Mouse (Mus musculus): ENCODE data around the gene Rps10. TPM values are rescaled to one million over a fixed set of nuclear protein-coding genes. Genes with fewer than 3 reads are reported as not detected.
A peak's percentile ranks its signal among the peaks of the same experiment; 100 is the strongest.

Gene Rps10
- polyA plus RNA-seq (2012; rRNA removed) = 1,098 and 1,286 TPM in 2 replicates

GRCm38 (mm10) chr17:27636132-27637020, at the start of gene Rps10:
TSS of gene Rps10 (minus strand) at chr17:27636669.
- no peak for TF ChIP-seq POLR2A (IDR thresholded peaks at IDR 0.05; ENCODE audit: borderline replicate concordance, extremely low read depth, insufficient read depth, insufficient read length, poor library complexity, severe bottlenecking)
- no peak for TF ChIP-seq CTCF (IDR thresholded peaks at IDR 0.05; ENCODE audit: borderline replicate concordance, extremely low read depth, insufficient read depth, insufficient read length)
- peak; percentile 20 for DNase-seq (ENCODE audit: low read depth)

GRCm38 (mm10) chr17:27685550-27685913, 49.1 kb upstream of the Rps10 start:
- DNase-seq (ENCODE audit: low read depth) = no peak
- TF ChIP-seq POLR2A (IDR thresholded peaks at IDR 0.05; ENCODE audit: borderline replicate concordance, extremely low read depth, insufficient read depth, insufficient read length, poor library complexity, severe bottlenecking) (no peak), CTCF (IDR thresholded peaks at IDR 0.05; ENCODE audit: borderline replicate concordance, extremely low read depth, insufficient read depth, insufficient read length) (no peak)

GRCm38 (mm10) chr17:27684886-27685549, 48.5 kb upstream of the Rps10 start:
- peak; percentile 68 for TF ChIP-seq CTCF (IDR thresholded peaks at IDR 0.05; ENCODE audit: borderline replicate concordance, extremely low read depth, insufficient read depth, insufficient read length)
- 0 out of 2 replicates have a peak, but pooled peaks have one; percentile 29 for TF ChIP-seq POLR2A (IDR thresholded peaks at IDR 0.05; ENCODE audit: borderline replicate concordance, extremely low read depth, insufficient read depth, insufficient read length, poor library complexity, severe bottlenecking)
- peak; percentile 93 for DNase-seq (ENCODE audit: low read depth)

GRCm38 (mm10) chr17:27678924-27679813, 42.7 kb upstream of the Rps10 start:
- TF ChIP-seq POLR2A (IDR thresholded peaks at IDR 0.05; ENCODE audit: borderline replicate concordance, extremely low read depth, insufficient read depth, insufficient read length, poor library complexity, severe bottlenecking) (no peak), CTCF (IDR thresholded peaks at IDR 0.05; ENCODE audit: borderline replicate concordance, extremely low read depth, insufficient read depth, insufficient read length) (no peak)
- peak; percentile 95 for DNase-seq (ENCODE audit: low read depth)

GRCm38 (mm10) chr17:27677756-27678155, 41.3 kb upstream of the Rps10 start:
- no peak for TF ChIP-seq POLR2A (IDR thresholded peaks at IDR 0.05; ENCODE audit: borderline replicate concordance, extremely low read depth, insufficient read depth, insufficient read length, poor library complexity, severe bottlenecking)
- no peak for TF ChIP-seq CTCF (IDR thresholded peaks at IDR 0.05; ENCODE audit: borderline replicate concordance, extremely low read depth, insufficient read depth, insufficient read length)
- no peak for DNase-seq (ENCODE audit: low read depth)

GRCm38 (mm10) chr17:27676270-27676669, 39.8 kb upstream of the Rps10 start:
- TF ChIP-seq POLR2A (IDR thresholded peaks at IDR 0.05; ENCODE audit: borderline replicate concordance, extremely low read depth, insufficient read depth, insufficient read length, poor library complexity, severe bottlenecking) = no peak
- TF ChIP-seq CTCF (IDR thresholded peaks at IDR 0.05; ENCODE audit: borderline replicate concordance, extremely low read depth, insufficient read depth, insufficient read length) = no peak
- DNase-seq (ENCODE audit: low read depth) = peak; percentile 49

- TF ChIP-seq CTCF (IDR thresholded peaks at IDR 0.05; ENCODE audit: borderline replicate concordance, extremely low read depth, insufficient read depth, insufficient read length) = no peak; the same call in 1 of the 2 replicates
- TF ChIP-seq POLR2A (IDR thresholded peaks at IDR 0.05; ENCODE audit: borderline replicate concordance, extremely low read depth, insufficient read depth, insufficient read length, poor library complexity, severe bottlenecking) = no peak
- no peak for DNase-seq (ENCODE audit: low read depth)
Measured at GRCm38 (mm10) chr17:27675453-27675852, 39.0 kb upstream of the Rps10 start.

GRCm38 (mm10) chr17:27673945-27674344, 37.5 kb upstream of the Rps10 start:
- TF ChIP-seq POLR2A (IDR thresholded peaks at IDR 0.05; ENCODE audit: borderline replicate concordance, extremely low read depth, insufficient read depth, insufficient read length, poor library complexity, severe bottlenecking) (no peak), CTCF (IDR thresholded peaks at IDR 0.05; ENCODE audit: borderline replicate concordance, extremely low read depth, insufficient read depth, insufficient read length) (no peak)
- peak; percentile 76 for DNase-seq (ENCODE audit: low read depth)

GRCm38 (mm10) chr17:27671720-27672119, 35.3 kb upstream of the Rps10 start:
- no peak for DNase-seq (ENCODE audit: low read depth)
- TF ChIP-seq POLR2A (IDR thresholded peaks at IDR 0.05; ENCODE audit: borderline replicate concordance, extremely low read depth, insufficient read depth, insufficient read length, poor library complexity, severe bottlenecking) = no peak
- no peak for TF ChIP-seq CTCF (IDR thresholded peaks at IDR 0.05; ENCODE audit: borderline replicate concordance, extremely low read depth, insufficient read depth, insufficient read length)

GRCm38 (mm10) chr17:27658767-27659166, 22.3 kb upstream of the Rps10 start:
- DNase-seq (ENCODE audit: low read depth) = no peak
- no peak for TF ChIP-seq POLR2A (IDR thresholded peaks at IDR 0.05; ENCODE audit: borderline replicate concordance, extremely low read depth, insufficient read depth, insufficient read length, poor library complexity, severe bottlenecking)
- TF ChIP-seq CTCF (IDR thresholded peaks at IDR 0.05; ENCODE audit: borderline replicate concordance, extremely low read depth, insufficient read depth, insufficient read length) = no peak

- no peak for TF ChIP-seq CTCF (IDR thresholded peaks at IDR 0.05; ENCODE audit: borderline replicate concordance, extremely low read depth, insufficient read depth, insufficient read length)
- no peak for TF ChIP-seq POLR2A (IDR thresholded peaks at IDR 0.05; ENCODE audit: borderline replicate concordance, extremely low read depth, insufficient read depth, insufficient read length, poor library complexity, severe bottlenecking)
- no peak for DNase-seq (ENCODE audit: low read depth)
Measured at GRCm38 (mm10) chr17:27657123-27657522, 20.7 kb upstream of the Rps10 start.
